Mouse (Mus musculus): ENCODE data around the gene Zdhhc19.

The Zdhhc19 gene

DNA sequence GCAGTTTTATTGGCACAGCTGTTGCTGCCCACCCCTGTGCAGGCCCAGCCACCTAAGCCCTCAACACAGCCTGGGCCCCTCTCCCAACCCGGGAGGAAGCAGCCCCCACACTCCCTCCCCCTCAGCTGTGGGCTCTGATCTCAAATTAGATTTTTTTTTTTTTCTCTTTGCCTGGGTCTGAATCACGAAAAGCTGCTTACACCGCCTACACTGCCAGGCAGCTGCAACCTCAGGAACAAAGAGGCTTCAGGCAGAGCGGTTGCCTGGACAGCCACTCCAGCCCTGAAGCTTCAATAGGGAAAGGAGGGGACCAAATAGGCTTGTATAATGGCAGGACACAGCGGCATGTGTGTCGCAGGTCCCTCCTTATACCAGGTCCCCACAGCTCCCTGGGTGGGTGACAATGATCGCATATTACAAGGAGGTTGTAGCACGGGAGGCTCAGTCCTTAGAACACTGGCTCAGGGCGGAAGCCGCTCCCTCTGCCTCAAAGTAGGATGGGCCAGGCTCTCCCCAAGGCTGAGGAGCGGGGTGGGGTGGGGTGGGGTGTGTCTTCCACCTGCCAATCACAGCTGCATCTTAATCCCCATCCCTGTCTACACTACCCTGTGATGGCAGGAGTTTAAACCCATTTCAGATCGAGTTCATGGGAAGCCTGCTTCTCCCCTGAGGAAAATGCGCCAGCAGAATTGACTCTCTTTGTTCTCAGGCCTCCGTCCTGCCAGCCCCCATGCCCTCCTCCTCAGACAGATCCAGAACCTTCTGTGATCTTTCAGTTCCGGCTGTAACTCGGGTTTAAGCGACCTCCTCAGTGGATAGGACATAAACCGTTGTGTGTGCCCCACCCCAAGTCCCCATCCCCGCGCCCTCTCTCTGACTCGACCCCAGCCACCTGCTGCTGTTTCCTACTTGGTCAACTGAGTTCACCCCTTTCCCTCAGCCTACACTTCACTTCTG, 20.2 kb downstream of the Zdhhc19 start:
- DNase-seq: no peak

DNA sequence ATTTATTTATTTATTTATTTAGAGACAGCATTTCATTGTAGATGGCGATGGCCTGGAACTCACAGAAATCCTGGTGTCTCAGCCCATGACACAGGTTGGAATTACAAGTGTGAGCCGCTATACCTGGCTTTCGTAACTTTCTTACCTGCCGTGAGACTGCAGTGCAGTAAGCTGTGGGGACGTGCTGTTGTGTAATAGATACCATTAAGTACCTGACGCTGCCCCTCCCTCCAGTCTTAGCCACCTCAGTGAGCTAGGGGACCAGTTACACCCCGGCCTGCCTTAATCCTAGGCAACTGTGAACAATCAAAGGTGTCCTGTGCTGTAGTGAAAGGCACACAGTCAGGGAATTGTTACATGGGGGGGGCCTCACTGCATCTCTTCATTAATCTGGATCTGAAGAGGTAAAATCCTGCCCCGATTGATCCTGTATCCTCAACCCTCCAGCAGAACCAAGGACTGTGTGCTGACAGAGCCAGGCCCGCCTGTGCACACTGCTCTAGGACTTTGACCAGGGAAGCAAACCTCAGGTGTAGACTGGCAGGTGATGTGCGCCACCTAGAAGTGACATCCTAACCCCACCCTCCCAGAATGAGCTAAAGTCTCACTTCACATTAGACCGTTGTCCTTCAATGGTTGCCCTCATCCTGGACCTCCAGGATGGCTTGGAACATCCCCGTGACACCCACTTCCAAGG, 21.9 kb downstream of the Zdhhc19 start:
- no peak for DNase-seq

DNA sequence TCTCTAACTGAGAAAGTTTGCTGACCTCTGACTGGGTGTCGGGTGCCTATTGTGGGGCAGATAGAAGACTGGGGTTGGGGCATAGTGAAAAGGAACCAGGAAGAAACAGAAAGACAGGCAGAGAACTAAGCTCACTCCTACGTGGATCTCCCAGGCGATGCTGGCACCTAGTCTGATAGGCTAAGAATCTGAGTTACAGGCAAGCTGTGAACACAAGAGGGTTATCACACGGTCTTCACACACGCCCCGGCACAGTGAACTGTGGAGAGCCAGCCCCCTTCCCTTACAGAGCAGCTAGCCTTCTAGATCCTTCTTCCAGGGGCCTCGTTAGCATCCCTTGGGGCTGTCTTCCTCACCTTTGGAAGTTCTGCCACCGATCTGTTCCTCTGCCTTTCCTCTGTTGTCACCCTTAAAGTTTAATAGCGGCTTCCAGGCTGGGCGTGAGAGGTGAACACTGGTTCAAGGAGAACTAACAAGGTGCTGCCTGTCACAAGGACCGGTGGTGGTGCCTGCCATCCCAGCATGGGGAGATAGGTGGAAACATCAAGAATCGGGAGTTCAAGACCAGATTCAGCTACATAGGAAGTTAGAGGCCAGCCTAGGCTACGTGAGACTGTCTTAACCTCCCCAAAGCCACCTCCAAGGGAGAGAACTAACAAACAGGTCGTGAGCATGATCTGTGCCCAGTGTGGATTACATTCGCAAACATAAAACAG, 23.7 kb downstream of the Zdhhc19 start:
- no peak for DNase-seq

DNA sequence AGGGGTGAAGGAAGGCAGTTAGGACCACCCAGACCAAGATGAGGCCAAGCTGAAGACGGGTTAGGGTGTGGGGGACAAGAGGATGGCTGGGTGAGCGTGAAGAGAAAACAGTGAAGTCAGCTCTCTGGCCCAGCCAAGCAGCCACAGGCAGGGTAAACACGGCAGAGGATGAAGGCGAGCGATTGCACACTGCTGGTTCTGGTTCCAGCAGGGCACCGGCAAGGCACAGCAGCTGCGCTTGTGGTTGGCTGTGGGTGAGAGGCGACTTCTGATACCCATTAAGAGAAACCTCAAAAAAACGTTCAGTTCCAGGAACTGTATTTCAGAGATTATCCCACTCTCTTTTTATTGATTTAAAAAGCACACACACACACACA, 24.3 kb downstream of the Zdhhc19 start:
- DNase-seq: no peak

DNA sequence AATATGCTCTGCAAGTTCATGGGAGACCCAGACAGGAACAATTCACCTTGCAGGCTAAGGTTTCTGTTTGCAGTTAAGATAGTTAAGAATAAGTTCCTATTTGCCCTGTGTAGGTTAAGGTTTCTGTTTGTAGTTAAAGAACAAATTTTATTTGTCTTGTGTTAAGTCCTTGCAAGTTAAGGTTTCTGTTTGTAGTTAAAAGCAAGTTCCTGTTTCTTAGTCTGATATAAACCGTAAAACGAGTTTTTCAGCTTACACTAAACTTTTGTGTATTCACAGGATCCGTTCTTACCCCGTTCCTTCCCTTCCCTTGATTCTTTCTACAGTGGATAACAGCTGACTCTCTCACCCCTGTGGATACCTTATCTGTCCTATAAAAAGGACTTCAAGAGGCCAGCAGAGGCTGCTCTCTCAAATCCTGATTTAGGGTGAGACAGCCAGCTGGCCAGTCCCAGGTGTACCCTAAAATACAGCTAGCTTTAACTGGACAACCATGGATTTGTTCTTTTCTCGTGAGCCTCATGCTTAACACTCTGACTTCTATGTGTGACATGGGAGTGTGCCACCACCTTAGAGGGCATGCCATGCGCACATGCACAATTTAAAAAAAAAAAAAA, 26.6 kb downstream of the Zdhhc19 start:
- no peak for DNase-seq

DNA sequence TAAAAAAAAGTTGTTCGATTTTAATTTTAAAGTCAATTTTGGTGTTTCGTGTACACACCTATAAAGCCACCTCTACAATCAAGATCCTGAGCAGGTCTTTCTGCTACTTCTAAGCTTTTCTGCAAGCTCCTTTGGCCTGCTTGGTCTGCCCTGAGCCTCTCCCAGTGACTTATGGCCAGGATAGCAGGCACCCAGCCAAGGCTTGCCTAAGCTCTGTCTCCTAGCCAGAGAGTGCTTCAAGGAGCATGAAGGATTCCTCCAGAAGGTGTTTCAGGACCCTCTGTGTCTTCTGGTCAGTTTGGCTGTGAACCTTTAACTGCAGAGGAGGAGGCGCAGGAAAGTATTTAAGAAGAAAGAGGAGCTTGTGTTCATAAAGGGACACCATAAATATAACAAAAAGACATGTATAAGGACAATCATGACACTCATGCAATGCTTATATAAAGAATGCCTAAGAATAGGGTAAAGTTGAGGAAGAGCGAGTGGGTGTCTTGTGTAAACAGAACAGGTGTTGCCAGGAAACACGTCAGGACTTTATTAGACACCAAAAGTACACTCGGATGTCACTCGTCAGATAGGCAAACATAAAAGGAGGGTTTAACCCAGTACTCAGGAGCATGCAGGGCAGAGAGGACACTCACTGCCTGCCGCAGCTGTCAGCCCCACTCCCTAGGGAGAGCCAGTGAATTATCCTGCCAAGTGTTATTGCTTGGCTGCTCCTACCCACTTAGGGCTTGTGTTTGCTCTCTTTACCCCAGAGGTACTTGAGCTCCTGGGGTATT, 27.6 kb downstream of the Zdhhc19 start:
- DNase-seq: peak; percentile 49 to 50

DNA sequence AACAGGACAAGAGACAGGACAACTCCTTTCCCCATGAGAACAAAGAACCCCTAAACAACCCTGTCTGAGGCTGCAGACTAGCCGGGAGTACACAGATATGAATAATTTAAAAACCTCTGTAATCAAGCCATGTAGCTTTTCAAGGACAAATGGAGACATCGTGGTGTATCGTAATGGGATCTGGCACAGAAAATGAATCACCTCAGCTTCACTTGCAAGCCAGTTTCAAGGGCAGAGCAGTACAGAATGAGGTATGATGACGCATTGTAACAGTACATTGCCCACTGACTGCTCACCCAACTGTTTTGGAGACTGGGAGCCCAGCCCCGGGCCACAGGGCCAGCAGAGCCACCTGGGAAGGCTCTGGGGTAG, 28.2 kb downstream of the Zdhhc19 start:
- DNase-seq: no peak

DNA sequence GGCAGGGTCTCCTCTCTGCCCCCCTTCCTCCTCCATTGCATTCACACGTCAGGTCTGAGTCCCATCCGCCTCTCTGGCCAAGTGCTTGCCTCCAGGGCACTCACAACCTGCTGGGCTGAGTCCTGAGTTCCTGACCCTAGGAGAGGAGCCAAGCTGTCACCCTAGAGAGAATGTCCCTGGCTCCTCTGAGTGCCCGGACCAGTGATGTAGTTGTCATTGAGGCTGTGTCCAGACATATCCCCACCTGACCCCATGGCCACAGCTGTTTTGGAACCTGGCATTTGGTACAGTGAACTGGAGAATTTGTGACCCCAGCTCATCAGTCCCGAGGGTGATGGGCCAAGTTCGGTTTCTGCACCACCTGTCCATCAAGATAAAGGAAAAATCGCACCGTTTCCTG, 30.8 kb downstream of the Zdhhc19 start:
- no peak for DNase-seq

DNA sequence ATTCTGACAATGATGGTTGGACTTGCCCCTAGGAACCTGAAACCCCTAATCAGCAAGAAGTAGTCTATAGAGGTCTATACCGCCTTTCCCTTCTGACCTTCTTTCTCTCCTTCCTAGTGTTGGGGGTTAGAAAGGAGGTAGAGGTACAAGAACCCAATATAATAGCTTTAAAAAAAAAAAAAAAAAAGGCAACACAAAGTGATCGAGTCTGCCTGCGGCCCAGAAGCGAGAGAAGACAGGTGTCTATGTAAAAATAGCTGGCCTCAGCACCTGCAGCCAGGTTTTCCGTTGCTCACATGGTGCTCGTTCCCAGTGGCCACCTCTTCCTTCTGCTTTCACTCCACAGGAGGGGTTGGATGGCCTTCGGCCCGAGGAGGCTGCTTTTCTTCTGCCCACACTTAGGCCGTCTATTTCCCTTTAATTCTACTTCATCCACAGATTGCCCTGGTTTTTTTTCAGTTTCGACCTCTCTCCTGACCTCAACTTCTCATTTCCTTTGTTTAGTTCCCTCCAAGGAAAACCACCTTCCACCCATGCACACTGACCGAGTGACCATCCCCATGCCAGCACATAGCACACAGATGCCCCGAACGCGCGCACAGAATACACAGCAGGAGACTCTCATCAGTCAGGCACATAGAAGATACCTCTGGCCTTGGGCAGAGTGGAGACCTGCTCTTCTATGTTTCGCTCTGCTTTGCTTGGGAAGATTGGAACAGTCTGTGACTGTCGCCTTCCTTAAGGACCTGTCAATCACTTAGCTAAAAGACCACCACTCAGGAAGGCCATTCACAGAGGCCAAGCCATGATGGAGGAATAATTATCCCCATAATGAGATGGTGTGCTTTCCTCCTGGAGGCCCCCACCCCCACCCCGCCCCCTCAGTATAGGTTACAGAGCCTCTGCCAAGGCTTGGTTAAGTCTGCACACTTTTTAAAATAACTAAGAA, 37.1 kb downstream of the Zdhhc19 start:
- no peak for DNase-seq

DNA sequence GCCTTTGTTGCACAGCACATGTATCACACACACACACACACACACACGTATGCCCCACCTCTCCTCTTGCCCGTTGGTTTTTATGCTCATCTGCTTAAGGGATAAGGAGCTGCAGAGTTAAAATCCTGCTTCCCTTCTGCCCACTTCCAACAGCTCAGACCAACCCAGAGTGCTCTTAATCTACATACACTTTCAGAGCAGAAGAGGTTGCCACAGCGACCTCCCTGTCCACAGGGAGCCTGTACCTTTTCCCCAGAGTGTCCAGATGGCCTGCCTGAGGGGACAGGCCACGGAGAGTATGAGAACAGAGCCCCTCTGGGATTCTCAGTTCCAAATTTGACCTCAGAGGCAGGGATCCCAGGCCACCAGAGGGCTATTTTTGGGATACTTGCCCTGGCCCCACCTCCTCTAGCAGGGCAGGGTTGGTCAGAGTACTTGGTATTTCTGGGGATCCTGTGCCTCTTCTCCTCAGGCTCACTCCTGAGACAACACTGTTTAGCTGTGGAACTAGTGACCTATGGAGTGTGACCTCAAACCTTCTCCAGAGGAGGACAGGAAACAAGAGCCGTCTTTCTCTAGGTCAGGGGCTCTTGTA, 39.2 kb downstream of the Zdhhc19 start:
- no peak for DNase-seq

DNA sequence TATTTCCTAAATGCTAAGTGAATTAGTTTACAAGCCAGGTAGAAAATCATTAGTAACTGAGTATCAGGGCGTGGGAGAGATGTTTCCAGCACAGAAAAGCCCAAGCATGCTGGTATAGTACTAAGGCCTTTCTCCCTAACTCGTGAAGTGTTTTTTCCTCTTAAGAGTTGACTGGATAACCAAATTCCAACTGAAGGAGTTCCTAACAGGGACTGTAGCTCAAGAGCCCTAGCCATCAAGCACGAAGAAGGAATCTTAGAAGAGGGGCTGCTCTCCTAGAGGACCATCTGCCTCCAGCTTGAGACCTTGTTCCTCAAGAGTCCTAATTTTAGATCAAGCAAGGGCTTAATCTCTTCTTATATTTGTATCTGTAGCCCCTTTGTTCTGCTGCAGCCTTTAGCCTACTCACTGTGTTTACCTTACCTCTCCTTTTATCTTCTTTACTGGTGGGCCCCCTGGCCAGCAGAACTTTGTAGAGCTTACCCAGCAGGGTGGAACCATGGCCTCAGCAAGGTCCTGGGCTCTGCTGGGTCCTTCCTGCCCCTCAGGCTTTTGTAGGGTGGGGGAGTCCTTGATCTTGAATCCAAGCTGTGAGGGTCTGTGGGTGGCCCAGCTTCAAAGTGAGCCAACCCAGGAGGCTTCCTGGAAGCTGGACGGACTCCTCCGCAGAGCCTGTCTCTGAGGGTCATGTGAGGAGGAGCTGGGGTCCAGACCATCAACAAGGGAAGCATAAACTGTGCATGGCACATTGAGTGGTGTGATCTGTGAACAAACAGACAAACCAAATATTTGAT, 42.0 kb downstream of the Zdhhc19 start:
- DNase-seq: no peak

DNA sequence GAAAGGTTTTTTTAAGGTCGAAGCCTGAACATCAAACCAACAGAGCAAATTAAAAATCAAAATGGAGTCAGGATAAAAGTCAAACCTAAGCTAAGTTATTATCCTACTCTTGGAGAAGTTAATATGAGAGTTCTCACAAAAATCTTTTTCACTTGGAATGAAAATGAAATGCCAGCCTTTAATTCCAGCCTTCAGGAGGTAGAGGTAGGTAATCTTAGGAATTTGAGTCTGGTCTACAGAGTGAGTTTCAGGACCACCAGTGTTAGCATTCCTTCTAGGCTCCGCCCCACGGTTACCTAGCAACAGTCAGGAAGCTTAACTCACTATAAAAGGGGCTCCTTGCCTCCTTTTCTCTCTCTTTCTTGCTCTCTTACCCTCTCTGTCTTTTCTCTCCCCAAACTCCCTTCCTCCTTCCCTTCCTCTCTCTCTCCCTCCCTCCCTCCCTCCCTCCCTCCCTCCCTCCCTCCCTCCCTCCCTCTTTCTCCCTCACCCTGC, 42.7 kb downstream of the Zdhhc19 start:
- DNase-seq: no peak

DNA sequence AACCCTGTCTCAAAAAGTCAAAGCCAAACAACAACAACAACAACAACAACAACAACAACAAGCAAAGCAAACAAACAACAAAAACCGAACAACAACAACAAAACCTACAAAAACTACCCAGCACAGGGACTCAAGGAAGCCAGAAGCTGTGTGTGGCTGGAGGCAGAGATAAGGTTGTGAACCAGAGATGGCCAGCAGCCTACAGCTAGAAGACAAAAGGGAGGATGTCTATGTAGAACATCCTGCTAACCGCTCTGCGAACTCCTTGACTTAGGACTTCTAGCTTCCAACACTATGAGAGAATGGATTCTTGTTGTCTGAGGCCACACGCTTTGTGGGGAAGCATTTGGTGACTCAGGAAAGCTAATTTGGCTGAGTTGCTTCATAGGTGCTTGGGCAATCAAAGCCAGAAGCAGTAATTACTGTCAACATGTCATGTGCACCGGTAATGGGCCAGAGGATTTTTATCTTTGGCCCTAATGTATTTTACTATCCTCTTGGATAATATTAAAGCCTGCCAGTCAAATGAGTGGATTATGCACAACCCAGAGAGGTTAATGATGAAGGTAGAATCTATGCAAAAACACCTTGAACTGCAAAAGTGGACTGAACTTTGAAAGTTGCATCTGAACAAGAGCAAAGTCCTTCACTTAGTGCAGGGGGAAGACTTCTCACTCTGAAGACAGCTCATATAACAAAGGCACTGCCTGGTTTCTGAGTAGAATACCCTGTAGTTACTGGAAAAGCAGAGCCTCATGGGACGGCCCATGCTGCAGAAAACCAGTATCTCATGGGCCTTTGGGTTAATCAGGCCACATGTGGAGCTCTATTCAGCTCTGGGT, 45.5 kb downstream of the Zdhhc19 start:
- peak in 1 of 2 experiments; percentile 34 for DNase-seq

DNA sequence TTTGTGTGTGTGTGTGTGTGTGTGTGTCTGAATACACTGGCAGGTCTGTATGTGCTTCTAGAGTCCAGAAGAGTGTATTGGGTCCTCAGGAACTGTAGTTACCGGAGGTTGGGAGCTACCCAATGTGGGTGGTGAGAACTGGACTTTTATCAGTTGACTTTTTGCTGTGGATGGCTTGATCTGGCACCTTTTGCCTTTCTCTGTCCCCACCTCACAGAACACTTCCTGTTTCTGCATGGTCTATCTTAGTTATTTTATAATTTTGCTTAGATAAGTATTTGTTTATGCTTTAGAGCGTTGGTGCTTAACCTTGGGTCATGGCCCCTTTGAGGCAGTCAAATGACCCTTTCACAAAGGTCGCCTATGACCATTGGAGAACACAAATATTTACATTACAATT, 47.4 kb downstream of the Zdhhc19 start:
- DNase-seq: no peak

DNA sequence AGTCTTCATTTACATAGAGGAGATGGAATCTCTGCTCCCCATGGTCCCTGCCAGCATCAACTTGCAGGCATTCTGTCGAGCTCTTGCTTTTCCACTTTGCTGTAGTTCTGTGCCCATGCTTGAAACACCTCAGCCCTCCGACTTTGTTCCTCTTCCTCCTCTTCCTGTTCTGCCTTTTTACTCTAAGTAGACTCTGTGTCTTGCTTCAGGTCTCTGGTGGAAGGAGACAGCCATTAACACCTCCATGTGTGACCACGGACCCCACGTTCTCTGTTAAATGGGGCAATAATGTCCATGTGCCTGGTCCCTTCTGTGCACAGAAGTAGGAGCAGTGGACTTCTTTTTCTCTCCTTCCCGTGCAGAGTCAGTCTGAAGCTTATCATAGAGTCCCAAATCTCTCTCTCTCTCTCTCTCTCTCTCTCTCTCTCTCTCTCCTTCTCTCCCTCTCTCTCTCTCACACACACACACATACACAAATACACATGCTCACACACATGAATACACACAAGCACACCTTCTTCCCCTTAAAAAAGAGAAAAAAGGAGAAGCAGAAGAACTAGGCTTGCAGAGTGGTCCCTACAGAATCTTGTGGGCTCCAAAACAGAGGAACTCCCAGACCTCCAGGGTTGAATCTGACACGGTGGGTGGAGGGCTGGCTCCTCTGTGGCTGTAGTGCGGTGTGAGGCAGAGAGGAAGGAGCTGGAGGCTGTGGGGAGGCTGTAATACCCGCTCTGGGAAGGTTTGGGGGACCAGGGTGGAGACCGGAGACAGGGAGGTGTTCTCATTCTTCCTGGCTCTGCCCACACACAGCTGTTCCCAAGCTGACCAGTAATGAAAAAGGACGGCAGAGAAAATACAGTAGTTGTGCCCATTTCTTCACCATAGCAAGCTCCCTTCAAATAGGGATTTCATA, 51.3 kb downstream of the Zdhhc19 start:
- DNase-seq: no peak

DNA sequence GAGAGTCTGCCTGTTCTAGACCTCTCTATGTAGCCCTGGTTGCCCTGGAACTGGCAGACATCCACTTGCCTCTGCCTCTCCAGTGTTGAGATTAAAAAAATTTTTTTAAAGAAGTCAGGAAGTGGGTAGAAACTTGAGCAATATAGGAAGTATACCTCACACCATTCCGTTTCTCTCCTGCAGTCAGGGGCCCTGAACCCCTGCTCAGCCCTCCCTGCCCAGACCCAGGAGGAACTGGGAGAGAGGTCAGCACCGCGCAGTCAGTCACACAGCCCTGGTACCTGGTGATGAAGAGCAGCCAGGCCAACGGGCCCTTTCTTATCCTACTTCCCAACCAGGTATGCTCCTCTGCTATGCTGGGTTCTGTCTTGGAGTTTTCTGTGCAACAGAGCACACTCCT, 54.0 kb downstream of the Zdhhc19 start:
- DNase-seq: no peak

DNA sequence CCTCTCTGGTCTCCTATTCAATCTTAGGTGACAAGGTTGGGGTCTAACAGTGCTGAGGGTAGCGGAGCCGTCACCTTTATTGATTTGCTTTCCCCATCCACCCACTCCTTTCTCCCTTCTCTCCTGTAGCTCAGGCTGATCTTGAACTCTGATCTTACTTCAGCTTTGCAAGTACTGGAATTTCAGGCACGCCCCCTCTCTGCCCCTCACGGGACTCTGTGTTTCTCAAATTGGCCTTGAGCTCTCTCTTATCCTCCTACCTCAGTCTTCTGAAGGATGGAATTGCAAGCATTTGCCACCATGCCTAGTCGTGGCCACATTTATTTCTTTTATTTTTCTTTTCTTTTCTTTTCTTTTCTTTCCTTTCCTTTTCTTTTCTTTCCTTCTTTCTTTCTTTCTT, 54.4 kb downstream of the Zdhhc19 start:
- DNase-seq: no peak

DNA sequence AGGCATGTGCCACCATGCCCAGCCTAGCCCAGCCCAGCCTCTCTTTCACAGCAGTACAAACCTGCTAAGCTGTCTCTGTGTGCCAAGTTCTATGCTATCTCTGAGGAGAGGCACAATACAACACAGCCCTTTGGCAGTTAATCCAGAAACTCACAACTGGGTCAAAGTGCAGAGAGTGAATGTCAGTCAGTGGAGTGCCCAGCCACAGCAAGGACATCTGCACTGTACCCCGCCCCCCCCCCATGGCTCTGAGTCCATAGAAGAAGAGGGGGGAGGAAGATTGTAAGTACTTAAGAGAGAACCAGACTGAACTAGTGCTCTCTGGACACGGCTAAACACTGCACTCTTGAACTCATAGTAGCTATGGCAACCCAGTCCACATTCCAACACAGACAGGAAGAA, 55.3 kb downstream of the Zdhhc19 start:
- peak; percentile 64 to 76 for DNase-seq
